8 mouse cellular contexts compared by ENCODE assay signal in the genomic region with DNA sequence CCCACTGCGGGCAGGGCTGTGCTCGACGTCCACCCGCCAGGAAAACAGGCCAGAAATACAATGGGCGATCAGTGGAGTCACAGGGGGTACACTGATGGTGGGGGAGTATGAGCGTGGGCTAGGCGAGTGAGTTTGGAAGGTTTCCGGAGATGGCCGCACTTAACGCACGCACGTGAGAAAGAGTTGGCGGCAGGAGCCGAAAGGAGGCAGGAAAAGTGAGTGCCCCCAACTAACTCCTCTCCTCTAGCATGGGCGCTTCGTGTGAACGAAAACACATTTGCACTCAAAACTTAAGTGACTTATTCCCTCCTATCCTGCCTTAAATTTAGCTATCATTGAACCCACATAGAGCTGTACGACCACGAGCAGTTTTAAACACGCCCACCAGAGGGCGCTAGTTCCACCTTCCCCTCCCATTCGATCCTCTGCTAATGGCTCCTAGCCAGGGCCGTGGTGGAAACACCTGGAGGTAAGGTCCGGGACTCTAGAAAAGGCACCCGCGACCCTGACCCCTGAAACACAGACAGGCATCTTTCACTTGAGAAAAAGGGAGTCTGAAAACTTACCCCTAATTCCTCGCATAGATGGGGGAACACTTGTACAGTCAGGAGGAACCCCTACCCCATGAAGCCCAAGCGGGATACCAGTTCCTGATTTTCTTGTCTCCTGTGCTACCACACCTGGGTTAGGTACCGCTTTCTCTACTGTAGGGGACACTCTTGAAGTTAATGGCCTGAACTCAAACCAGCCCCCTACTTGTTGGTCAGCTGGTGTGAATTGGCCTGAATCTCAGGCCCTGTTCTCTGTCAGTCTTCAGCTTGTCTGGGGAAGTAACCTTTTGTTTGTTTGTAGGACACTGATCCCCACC. TPM values are rescaled to one million over a fixed set of nuclear protein-coding genes. Genes with fewer than 3 reads are reported as not detected.
A peak's percentile ranks its signal among the peaks of the same experiment; 100 is the strongest.
DNase-seq lines count a peak whose midpoint lies in the region; ATAC-seq and TF ChIP-seq lines count a peak whose summit lies in the region.

No protein-coding gene starts in this region.

- no peak overlapping the region for H3K9ac ChIP-seq in embryonic facial prominence, embryonic 13.5 days
- no peak overlapping the region for H3K9ac ChIP-seq in heart, embryonic 13.5 days
- no peak overlapping the region for H3K9ac ChIP-seq in liver, adult 2 months (ENCODE audit: low read depth, low read length)

- no peaks in the 10 kb centered on the region for H3K9me3 ChIP-seq in embryonic facial prominence, embryonic 13.5 days
- H3K9me3 ChIP-seq in heart, embryonic 13.5 days = no peaks in the 10 kb centered on the region

- H3K4me2 ChIP-seq in embryonic facial prominence, embryonic 13.5 days = peak overlapping the region; percentile 22
- H3K4me2 ChIP-seq in heart, embryonic 13.5 days = peak overlapping the region; percentile 58

- H3K36me3 ChIP-seq in embryonic facial prominence, embryonic 13.5 days = no peaks in the 10 kb centered on the region
- peaks cover 13% of the 10 kb centered on the region for H3K36me3 ChIP-seq in heart, embryonic 13.5 days
- peaks cover under 1% of the 10 kb centered on the region; the same call in 1 of the 2 replicates for H3K36me3 ChIP-seq in liver, adult 2 months (ENCODE audit: control insufficient read depth, insufficient read depth, low read length)

- H3K4me3 ChIP-seq in embryonic facial prominence, embryonic 13.5 days = 0 out of 2 replicates have a peak overlapping the region, but pooled peaks have one; percentile 5
- peak overlapping the region; percentile 32 for H3K4me3 ChIP-seq in heart, embryonic 13.5 days
- H3K4me3 ChIP-seq in liver, adult 2 months (ENCODE audit: insufficient read depth, low read depth, low read length) = no peak overlapping the region

- DNase-seq in CD8-positive naive resting alpha-beta T cell, adult 2 months (ENCODE audit: low read depth in 2 of 2, low spot score in 2 of 2) = peak; percentile 68 to 72
- peak; percentile 53 for DNase-seq in adrenal gland, adult 8-10 months
- DNase-seq in kidney, postnatal 10 days = peak; percentile 88
- peak; percentile 49 for DNase-seq in liver, adult 2 months (ENCODE audit: extremely low read depth, low read depth, low spot score)
- peak; percentile 82 for DNase-seq in thymus, postnatal 0 days (ENCODE audit: low spot score)

- peaks cover 5% of the 10 kb centered on the region; the same call in 1 of the 2 replicates for H3K79me2 ChIP-seq in liver, adult 2 months (ENCODE audit: control insufficient read depth, insufficient read depth, low read length)

- no peak for TF ChIP-seq POLR2A in liver, adult 2 months (IDR thresholded peaks at IDR 0.05; ENCODE audit: extremely low read depth, insufficient read depth, low read length)

- 10% methylated on average over 29 of the region's 29 CpGs for WGBS in embryonic facial prominence, embryonic 13.5 days
- 9% methylated on average over 29 of the region's 29 CpGs for WGBS in heart, embryonic 13.5 days
- WGBS in liver, adult 2 months = 14% methylated on average over 29 of the region's 29 CpGs

- H3K4me1 ChIP-seq in embryonic facial prominence, embryonic 13.5 days = peaks cover 59% of the 10 kb centered on the region
- H3K4me1 ChIP-seq in heart, embryonic 13.5 days = peaks cover 57% of the 10 kb centered on the region
- H3K4me1 ChIP-seq in liver, adult 2 months (ENCODE audit: control insufficient read depth, insufficient read depth, low read length) = peaks cover 18% of the 10 kb centered on the region

- H3K27me3 ChIP-seq in embryonic facial prominence, embryonic 13.5 days = peaks cover 60% of the 10 kb centered on the region
- H3K27me3 ChIP-seq in heart, embryonic 13.5 days (replicated peaks) = peaks cover 56% of the 10 kb centered on the region
- peaks cover 17% of the 10 kb centered on the region for H3K27me3 ChIP-seq in liver, adult 2 months (ENCODE audit: control insufficient read depth, insufficient read depth, low read length)

- H3K27ac ChIP-seq in embryonic facial prominence, embryonic 13.5 days = no peak overlapping the region
- H3K27ac ChIP-seq in heart, embryonic 13.5 days (replicated peaks) = no peak overlapping the region
- H3K27ac ChIP-seq in liver, adult 2 months (replicated peaks; ENCODE audit: insufficient read depth, low read depth, low read length) = no peak overlapping the region

- no peak for ATAC-seq in embryonic facial prominence, embryonic 13.5 days (ENCODE audit: insufficient number of reproducible peaks, insufficient read depth, low FRiP score, low TSS enrichment, low read depth)
- no peak for ATAC-seq in heart, embryonic 13.5 days (ENCODE audit: extremely low read depth, insufficient number of reproducible peaks, low FRiP score, low TSS enrichment)
- ATAC-seq in neutrophil, adult 5-6 weeks (ENCODE audit: extremely low read depth, insufficient number of reproducible peaks, low FRiP score, poor library complexity, severe bottlenecking) = peak; percentile 46; the same call in 1 of the 2 replicates

- peak; percentile 85 for TF ChIP-seq CTCF in liver, adult 2 months (IDR thresholded peaks at IDR 0.05; ENCODE audit: low read depth, low read length)

RNA-seq across cellular contexts. Expression of a gene that starts 3.0 kb away (rescaled TPM):
- total RNA-seq in adrenal gland, adult 8-10 months (2022) = 10 to 100 TPM; 26.4 to 35.4 (median 29.2) TPM
- 16.8 and 17.7 TPM in 2 replicates for polyA plus RNA-seq in embryonic facial prominence, embryonic 13.5 days (2015; fragmentation: Nextera tagmentation; extraction: Ambion mirVana)
- polyA plus RNA-seq in heart, embryonic 13.5 days (2015; fragmentation: Nextera tagmentation; extraction: Ambion mirVana) = 9.9 and 11.2 TPM in 2 replicates
- 23.0 and 29.1 TPM in 2 replicates for total RNA-seq in liver, adult 2 months (2014; rRNA removed)
- polyA plus RNA-seq in liver, adult 2 months (2012; rRNA removed) = 31.7 and 32.2 TPM in 2 replicates
- 24.2 and 24.8 TPM in 2 replicates for total RNA-seq in neutrophil, adult 5-6 weeks (2017)
- polyA plus RNA-seq in thymus, postnatal 0 days (2015; fragmentation: Nextera tagmentation; extraction: Ambion mirVana) = 27.4 and 34.1 TPM in 2 replicates

RNA-seq across cellular contexts. Expression of a gene that starts 3.7 kb away (rescaled TPM):
- not detected for total RNA-seq in adrenal gland, adult 8-10 months (2022)
- 1.6 and 2.5 TPM in 2 replicates for polyA plus RNA-seq in embryonic facial prominence, embryonic 13.5 days (2015; fragmentation: Nextera tagmentation; extraction: Ambion mirVana)
- polyA plus RNA-seq in heart, embryonic 13.5 days (2015; fragmentation: Nextera tagmentation; extraction: Ambion mirVana) = 0.25 and 0.37 TPM in 2 replicates
- not detected in 2 replicates for total RNA-seq in liver, adult 2 months (2014; rRNA removed)
- not detected in 2 replicates for polyA plus RNA-seq in liver, adult 2 months (2012; rRNA removed)
- total RNA-seq in neutrophil, adult 5-6 weeks (2017) = not detected in 2 replicates
- polyA plus RNA-seq in thymus, postnatal 0 days (2015; fragmentation: Nextera tagmentation; extraction: Ambion mirVana) = 0.17 and 0.19 TPM in 2 replicates

RNA-seq across cellular contexts. Expression of a gene that starts 37.2 kb away (rescaled TPM):
- 10 to 100 TPM; 67.3 to 95.3 (median 84.0) TPM for total RNA-seq in adrenal gland, adult 8-10 months (2022)
- 70.7 and 74.5 TPM in 2 replicates for polyA plus RNA-seq in embryonic facial prominence, embryonic 13.5 days (2015; fragmentation: Nextera tagmentation; extraction: Ambion mirVana)
- polyA plus RNA-seq in heart, embryonic 13.5 days (2015; fragmentation: Nextera tagmentation; extraction: Ambion mirVana) = 32.6 and 33.4 TPM in 2 replicates
- 44.3 and 51.1 TPM in 2 replicates for total RNA-seq in liver, adult 2 months (2014; rRNA removed)
- 9.4 and 11.1 TPM in 2 replicates for polyA plus RNA-seq in liver, adult 2 months (2012; rRNA removed)
- total RNA-seq in neutrophil, adult 5-6 weeks (2017) = 514 and 539 TPM in 2 replicates
- 61.0 and 90.5 TPM in 2 replicates for polyA plus RNA-seq in thymus, postnatal 0 days (2015; fragmentation: Nextera tagmentation; extraction: Ambion mirVana)
